Mouse (Mus musculus) ES-Bruce4 (cell line): Measurements from ENCODE around the gene Klf11. TPM values are rescaled to one million over a fixed set of nuclear protein-coding genes. Genes with fewer than 3 reads are reported as not detected.

Experiments used
- H3K27ac ChIP-seq: 2 replicates; pipeline ENCODE4 v1.5.1; 2012; ENCODE audit warnings: low read length, inconsistent platforms; ENCODE audit not compliant: insufficient read depth
- H3K27me3 ChIP-seq: 2 replicates; pipeline ENCODE4 v1.6.1; 2012; ENCODE audit warnings: mild to moderate bottlenecking, low read length, inconsistent platforms; ENCODE audit not compliant: control insufficient read depth, poor library complexity, insufficient read depth, severe bottlenecking
- H3K36me3 ChIP-seq: 2 replicates; pipeline ENCODE4 v1.6.1; 2012; ENCODE audit warnings: inconsistent platforms, mild to moderate bottlenecking, low read length, moderate library complexity; ENCODE audit not compliant: control insufficient read depth, poor library complexity, insufficient read depth, severe bottlenecking
- H3K4me1 ChIP-seq: one replicate; pipeline ENCODE4 v1.8.1; 2011; ENCODE audit warnings: low read length; ENCODE audit not compliant: control insufficient read depth, insufficient read depth
- H3K4me3 ChIP-seq: 2 replicates; pipeline ENCODE4 v1.5.1; 2011; ENCODE audit warnings: low read depth, mild to moderate bottlenecking, low read length
- H3K9ac ChIP-seq: 2 replicates; pipeline ENCODE4 v1.6.1; 2012; ENCODE audit warnings: low read depth, mild to moderate bottlenecking, inconsistent platforms; ENCODE audit not compliant: poor library complexity, severe bottlenecking
- H3K9me3 ChIP-seq: replicated peaks from 2 replicates; pipeline ENCODE4 v1.6.1; 2012; ENCODE audit warnings: mild to moderate bottlenecking, low read length, inconsistent platforms; ENCODE audit not compliant: control insufficient read depth, poor library complexity, insufficient read depth, severe bottlenecking
- CTCF ChIP-seq: IDR thresholded peaks from one replicate; pipeline ENCODE4 v1.8.1; 2011; ENCODE audit warnings: low read depth, low read length
- EP300 ChIP-seq: IDR thresholded peaks from 2 replicates; pipeline ENCODE4 v1.6.1; 2011; ENCODE audit warnings: low read depth, low read length; ENCODE audit not compliant: insufficient read depth
- POLR2A ChIP-seq: IDR thresholded peaks from one replicate; pipeline ENCODE4 v1.8.1; 2011; ENCODE audit warnings: low read length; ENCODE audit not compliant: insufficient read depth
- polyA plus RNA-seq: library from polyadenylated mRNA; stranded (reverse); fragments of >200 nt; gene quantifications from 2 replicates; pipeline ENCODE4 v1.2.4, GENCODE M21; 2011; ENCODE audit warnings: low read depth; ENCODE audit not compliant: missing spikeins, insufficient read depth, insufficient read length

The Klf11 gene
- polyA plus RNA-seq, 1 experiment = 23.8 TPM

GRCm38 (mm10) chr12:24680492-24681285 is 29.6 kb downstream of the Klf11 start:
- Histone ChIP-seq H3K9ac (peak overlapping the region; percentile 68), H3K27ac (no peak overlapping the region), H3K4me3 (peak overlapping the region; percentile 74), H3K27me3 (peaks cover 8% of the 10 kb centered on the region), H3K4me1 (no peaks in the 10 kb centered on the region), H3K9me3 (no peaks in the 10 kb centered on the region), H3K36me3 (no peaks in the 10 kb centered on the region)
- TF ChIP-seq CTCF (peak; percentile 20), POLR2A (no peak)

GRCm38 (mm10) chr12:24681286-24682023 is 30.4 kb downstream of the Klf11 start, which contains the start of gene Cys1:
Gene Cys1 (minus strand): TSS chr12:24681813.
- H3K27me3 ChIP-seq = peaks cover 8% of the 10 kb centered on the region
- H3K4me3 ChIP-seq = peak within 1 kb of the TSS; percentile 74
- H3K9me3 ChIP-seq = no peaks in the 10 kb centered on the region
- H3K36me3 ChIP-seq = no peaks in the 10 kb centered on the region
- no peak for TF ChIP-seq EP300
- no peak for TF ChIP-seq CTCF
- TF ChIP-seq POLR2A = no peak
- no peak within 1 kb of the TSS for H3K27ac ChIP-seq
- H3K4me1 ChIP-seq = no peaks in the 10 kb centered on the region
- peak within 1 kb of the TSS; percentile 68 for H3K9ac ChIP-seq

GRCm38 (mm10) chr12:24682563-24682962 is 31.5 kb downstream of the Klf11 start:
- Histone ChIP-seq H3K4me1 (no peaks in the 10 kb centered on the region), H3K4me3 (no peak overlapping the region), H3K27ac (no peak overlapping the region), H3K9me3 (no peaks in the 10 kb centered on the region), H3K36me3 (no peaks in the 10 kb centered on the region), H3K27me3 (peaks cover 8% of the 10 kb centered on the region), H3K9ac (no peak overlapping the region)
- TF ChIP-seq CTCF (no peak), EP300 (no peak), POLR2A (no peak)

- Histone ChIP-seq H3K4me1 (no peaks in the 10 kb centered on the region), H3K9ac (no peak overlapping the region), H3K9me3 (no peaks in the 10 kb centered on the region), H3K36me3 (no peaks in the 10 kb centered on the region), H3K27ac (no peak overlapping the region), H3K27me3 (peaks cover 8% of the 10 kb centered on the region), H3K4me3 (no peak overlapping the region)
- TF ChIP-seq POLR2A = no peak
- TF ChIP-seq CTCF = no peak
- no peak for TF ChIP-seq EP300
These were observed 32.4 kb downstream of the Klf11 start for GRCm38 (mm10) chr12:24683461-24683860.

- no peak overlapping the region for H3K27ac ChIP-seq
- no peak overlapping the region for H3K9ac ChIP-seq
- H3K9me3 ChIP-seq = no peaks in the 10 kb centered on the region
- H3K4me1 ChIP-seq = no peaks in the 10 kb centered on the region
- no peak overlapping the region for H3K4me3 ChIP-seq
- H3K36me3 ChIP-seq = no peaks in the 10 kb centered on the region
- TF ChIP-seq CTCF = no peak
- TF ChIP-seq EP300 = no peak
- no peak for TF ChIP-seq POLR2A
- H3K27me3 ChIP-seq = peaks cover 3% of the 10 kb centered on the region
These were observed 35.1 kb downstream of the Klf11 start for GRCm38 (mm10) chr12:24686038-24686695.
